Mouse (Mus musculus) layer of hippocampus, adult 9-11 months (tissue): Measurements from ENCODE around the gene Gramd1a.

ENCODE experiments used
- DNase-seq: peaks from one replicate; pipeline ENCODE4 v3.0.0; 2022

Gene Gramd1a

GRCm38 (mm10) chr7:31155296-31156033 lies at the start of gene Gramd1a:
Gene Gramd1a (minus strand): TSS chr7:31155896.
- no peak for DNase-seq

DNA sequence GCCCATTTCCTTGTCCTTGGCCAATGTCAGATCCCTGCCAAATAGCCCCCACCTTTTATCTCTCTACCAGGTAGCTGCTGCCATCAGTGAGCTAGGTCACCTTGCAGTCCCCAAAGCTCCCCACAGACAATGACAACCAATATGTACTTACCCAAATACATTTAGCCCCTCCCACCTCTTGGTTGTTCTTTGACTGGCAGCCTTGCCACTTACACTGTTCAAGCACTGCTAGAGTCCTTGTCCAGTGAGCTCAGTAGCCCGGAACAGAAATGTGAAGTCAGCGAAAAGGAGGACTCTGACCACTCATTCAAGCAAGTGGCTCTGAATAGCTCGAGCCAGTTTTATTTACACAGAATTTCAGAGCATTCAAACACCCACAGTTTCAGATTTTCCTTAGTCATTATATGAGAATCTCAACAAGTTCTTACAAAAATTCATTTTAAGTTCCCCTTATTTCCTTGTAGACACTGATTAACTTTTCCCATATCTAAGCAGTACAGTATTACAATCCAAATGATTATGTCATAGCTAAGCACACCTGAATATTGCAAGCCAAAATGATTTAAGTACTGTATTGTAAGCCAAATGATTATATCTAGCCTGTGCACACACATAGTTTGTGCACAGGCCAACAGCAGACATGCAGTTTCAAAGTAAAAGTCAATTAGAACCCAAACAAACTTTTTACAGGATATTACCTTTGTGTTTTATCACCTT lies 40.1 kb upstream of the Gramd1a start:
- peak; percentile 34 for DNase-seq

- no peak for DNase-seq
Observed at GRCm38 (mm10) chr7:31184711-31185110, 29.0 kb upstream of the Gramd1a start.

GRCm38 (mm10) chr7:31182863-31183262 lies 27.2 kb upstream of the Gramd1a start:
- DNase-seq: no peak

DNA sequence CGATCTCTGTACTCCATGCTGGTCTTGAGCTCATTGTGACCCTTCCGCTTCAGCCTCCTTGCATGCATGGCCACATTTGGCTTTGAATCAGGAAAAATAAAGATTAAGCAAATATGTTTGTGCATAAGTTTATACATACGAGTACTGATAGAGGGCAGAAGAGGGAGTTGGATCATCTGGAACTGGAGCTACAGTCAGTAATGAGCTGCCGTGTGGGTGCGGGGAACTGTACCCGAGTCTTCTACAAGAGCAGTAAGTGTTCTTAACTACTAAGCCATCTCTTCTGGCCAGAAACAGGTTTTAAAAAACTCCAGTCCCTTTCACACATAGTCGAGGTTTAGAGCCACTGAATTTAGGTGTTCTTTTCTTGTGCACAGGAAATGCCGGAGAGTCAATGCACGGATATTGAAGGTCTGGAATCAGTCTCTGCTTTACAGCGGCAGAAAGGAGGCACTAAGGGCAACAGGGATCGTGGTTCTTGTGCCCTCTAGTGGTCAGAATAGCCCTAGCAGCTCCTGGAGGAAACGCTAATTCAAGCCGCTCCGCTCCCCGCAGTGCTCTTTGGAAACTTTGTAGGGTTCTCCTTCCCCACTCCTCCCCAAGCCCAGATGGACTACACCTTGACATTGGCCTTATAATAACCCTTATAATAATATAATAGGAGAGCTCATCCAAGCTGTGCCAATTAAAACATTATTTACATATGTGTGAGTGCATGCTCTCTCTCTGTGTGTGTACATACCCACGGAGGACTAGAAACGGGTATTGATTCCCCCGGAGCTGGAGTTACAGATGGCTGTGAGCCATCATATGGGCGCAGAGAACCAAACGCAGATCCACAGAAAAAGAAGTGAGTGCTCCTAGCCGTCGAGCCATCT lies 21.4 kb upstream of the Gramd1a start:
- peak; percentile 57 for DNase-seq

- no peak for DNase-seq
Observed at GRCm38 (mm10) chr7:31175096-31175495, 19.4 kb upstream of the Gramd1a start.

DNA sequence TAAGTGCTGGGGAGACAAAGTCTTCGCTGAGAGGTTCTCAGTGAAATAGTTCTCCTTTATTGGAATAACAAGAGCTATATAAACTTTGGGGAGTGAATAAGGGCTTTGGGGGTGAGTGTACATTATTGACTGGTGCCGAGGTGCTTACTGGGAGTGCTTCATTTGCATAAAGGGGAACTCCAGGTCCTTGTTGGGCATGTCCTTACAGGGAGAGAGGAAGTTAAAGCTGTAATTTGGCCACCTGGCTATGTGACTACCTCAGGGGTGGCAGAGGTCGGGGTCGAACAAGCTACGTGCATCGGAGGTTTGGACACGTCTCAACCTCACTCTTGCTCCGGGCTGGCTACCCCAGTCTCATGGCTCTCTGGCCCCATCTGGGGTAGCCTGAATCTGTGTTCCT lies 18.8 kb upstream of the Gramd1a start:
- no peak for DNase-seq

DNA sequence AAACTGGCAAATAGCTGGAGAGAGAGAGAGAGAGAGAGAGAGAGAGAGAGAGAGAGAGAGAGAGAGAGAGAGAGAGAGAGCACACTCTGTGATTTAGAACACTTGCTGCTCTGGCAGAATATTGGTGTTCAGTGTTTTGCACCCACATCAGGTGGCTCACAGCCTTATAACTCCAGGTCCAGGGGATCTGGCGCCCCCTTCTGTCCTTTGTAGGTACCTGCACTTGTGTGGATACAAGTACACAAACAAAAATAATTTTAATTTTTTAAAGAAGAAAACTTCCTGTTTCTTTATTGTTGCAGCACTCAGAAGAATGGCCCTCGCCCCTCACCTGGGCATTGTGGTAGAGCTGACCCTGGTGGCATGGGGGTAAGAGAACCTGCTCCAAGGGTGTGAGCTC lies 16.5 kb upstream of the Gramd1a start:
- peak; percentile 29 for DNase-seq

- no peak for DNase-seq
Observed at GRCm38 (mm10) chr7:31170520-31170919, 14.8 kb upstream of the Gramd1a start.

- DNase-seq: peak; percentile 40
Observed at GRCm38 (mm10) chr7:31168412-31168811, 12.7 kb upstream of the Gramd1a start.

GRCm38 (mm10) chr7:31164748-31165147 lies 9.1 kb upstream of the Gramd1a start:
- DNase-seq: no peak

DNA sequence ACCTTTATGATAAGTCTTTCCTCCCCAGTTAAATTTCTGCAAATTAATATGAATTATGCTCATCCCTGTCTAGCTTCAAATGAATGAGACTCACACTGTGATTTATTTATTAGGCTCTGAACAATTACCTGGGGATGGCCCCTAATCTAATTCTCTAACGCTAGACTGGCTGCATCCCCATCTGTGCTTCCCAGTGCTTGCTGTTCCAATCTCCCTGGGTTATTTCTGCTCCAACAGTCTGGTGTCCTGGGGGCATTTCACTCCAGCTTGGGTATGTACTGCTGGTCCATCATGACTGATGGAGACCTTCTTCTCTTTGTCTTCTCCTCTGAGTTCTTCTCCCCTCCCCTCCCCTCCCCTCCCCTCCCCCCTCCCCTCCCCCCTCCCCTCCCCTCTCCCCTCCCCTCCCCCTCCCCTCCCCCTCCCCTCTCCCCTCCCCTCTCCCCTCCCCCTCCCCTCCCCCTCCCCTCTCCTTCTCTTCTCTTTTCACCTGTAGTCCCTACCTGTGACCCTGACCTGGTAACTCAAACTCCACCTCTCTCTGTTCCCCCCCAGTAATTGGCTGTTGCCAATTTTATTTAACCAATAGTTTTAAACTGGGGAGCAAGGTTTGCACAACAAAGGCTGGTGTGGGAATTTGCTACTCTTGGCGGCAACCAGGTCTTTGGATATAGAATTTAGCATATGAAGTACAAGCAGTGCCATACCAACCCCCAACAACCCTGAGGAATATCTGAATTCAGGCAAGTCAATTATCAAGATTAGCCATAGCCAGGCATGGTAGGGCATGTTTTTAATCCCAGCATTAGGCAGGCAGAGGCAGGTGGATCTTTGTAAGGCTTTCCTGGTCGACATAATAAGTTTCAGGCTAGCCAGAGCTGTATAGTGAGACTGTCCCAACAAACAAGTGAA lies 8.2 kb upstream of the Gramd1a start:
- DNase-seq: no peak

DNA sequence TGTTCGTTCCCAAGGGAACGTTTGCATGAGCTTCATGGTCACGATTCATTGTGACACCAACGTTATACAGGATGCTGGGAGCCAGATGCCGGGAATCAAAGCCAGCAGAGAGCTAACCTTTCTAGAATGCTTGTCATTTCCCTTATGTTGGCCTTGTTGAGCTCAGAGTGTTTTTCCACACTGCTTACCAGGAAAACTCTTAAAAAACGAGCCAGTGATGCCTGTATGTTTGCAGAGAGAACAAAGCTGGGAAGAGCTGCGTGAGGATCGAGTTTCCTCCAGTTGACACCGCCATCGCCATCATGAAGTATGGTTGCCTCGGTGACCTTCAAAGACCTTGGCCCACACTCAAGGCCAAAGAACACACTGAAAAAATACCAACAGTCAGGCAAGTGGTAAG lies 6.6 kb upstream of the Gramd1a start:
- no peak for DNase-seq

DNA sequence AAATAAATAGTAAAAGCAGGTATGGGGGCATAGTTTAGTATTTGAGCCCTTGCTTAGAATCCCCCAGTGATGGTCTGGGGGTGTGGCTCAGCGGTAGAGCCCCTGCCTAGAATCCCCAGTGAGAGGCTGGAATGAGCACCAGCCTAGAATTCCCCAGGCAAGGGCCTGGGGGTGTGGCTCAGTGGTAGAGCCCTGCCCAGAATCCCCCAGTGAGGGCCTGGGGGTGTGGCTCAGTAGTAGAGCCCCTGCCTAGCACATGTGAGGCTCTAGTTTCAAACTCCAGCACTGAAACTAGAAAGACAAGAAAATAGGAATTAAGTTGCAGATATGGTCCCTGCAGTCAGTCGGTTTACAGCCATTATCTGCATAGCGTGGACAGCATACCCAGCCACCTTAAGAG lies 6.1 kb upstream of the Gramd1a start:
- DNase-seq: no peak

DNA sequence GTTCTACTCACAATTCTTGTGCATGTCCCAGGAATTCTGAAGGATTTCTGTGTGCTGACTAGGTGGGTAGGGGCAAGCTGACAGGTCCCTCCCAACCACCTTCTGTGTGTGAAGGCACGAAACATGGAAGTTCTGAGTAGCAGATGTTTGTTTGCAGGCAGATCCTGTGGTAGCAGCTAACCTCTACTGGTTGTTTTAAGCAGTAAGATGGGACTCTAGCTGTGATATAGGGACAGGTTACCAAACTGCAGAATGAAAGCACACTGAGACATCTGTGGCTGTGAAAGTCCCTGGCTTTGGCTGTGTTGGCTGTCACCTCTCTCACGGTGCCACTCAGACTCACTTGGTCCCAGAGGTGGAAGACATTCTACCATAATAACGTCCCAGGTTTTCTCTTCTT lies 5.5 kb upstream of the Gramd1a start:
- DNase-seq: no peak

- no peak for DNase-seq
Observed at GRCm38 (mm10) chr7:31160763-31161162, 5.1 kb upstream of the Gramd1a start.

DNA sequence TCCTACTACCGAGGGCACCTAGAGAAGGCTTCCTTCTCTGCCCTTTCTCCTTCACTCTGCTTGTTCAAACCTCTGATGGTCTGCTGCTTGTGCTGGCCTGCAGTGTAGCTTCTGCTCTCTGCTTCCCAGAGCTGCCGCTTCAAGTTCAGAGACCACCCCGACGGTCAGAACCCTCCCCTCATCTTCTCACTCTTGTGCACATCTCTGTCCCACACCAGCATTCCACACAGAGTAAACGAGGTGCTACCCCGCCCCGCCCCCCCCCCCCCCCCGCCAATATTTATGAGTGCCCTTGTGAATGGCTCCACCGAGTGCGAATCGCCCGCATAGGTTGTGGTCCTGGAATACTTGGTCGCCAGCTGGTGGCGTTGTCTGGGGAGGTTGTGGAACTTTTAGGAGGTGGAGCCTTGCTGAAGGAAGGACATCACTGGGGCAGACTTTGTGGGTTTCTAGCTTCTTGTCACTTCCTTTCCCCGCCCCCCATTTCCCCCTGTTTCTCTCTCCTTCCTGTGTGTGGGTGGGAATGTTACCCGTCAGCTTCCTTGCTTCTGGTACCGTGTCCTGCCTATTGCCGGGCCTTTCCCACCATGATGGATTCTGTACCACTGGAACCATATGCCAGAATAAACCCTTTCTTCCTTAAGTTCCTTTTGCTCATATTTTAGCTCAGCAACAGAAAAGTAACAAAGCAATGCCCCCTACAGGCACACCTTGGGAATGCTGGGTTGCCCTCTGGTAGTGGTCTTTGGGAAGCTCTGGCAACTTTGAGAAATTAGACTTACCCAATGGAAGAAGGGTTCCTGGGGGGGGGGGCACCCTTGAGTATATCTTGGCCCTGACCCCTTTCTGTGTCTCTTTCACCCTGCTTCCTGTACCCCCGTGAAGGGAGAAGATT lies 585 bp upstream of the Gramd1a start:
- DNase-seq: no peak

DNA sequence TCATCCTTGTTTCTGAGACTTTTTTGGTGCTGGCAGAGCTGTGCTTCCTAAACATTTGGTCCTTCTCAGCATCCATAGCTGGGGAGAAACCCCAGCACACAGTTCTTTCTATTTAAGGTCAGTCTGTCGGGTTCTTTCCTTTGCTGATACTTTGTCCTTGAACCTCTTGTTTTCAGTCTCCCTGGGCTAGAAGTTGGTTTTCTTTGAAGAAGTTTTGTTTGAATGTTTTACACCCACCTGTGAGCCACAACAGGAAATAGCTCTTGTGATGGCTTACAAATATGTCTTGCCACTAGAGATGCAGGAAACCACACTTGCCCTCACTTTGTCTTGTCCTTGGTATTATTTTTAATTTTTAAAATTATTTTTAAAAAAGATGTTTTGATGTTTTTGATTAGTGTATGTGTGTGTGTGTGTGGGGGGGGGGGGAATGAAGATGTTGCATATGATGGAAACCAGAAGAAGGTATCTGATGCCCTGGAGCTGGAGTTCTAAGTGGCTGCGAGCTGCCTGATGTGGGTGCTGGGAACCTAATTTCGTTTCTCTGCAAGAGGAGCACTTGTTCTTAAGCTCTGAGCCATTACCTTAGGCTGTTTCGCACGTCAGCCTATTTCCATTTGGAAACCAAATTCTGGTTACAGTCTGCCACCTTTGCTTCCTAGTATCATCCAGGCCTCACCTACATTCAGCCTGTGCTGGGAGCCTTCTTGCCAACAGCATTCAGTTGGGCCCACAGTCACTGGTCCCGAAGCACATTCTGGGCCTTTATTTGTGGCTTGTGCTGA lies 2.0 kb downstream of the Gramd1a start:
- no peak for DNase-seq

- DNase-seq: peak; percentile 63
Observed at GRCm38 (mm10) chr7:31151301-31152241, 4.1 kb downstream of the Gramd1a start.
